Mouse (Mus musculus) adrenal gland, adult 8-10 months (tissue): Measurements from ENCODE around the gene Hsp90ab1. TPM values are rescaled to one million over a fixed set of nuclear protein-coding genes. Genes with fewer than 3 reads are reported as not detected.

Experiments
- DNase-seq: peaks from one replicate; pipeline ENCODE4 v3.0.0; 2022
- total RNA-seq, 4 experiments: library from RNA; stranded (reverse); gene quantifications; 2 replicates each; pipeline ENCODE4 v1.2.4; 2022

The Hsp90ab1 gene
- total RNA-seq, 4 experiments from 2014 or later, result 1,432 to 3,205 (median 1,905) TPM

- DNase-seq, result no peak
Observed at GRCm38 (mm10) chr17:45556514-45557245, 16.4 kb downstream of the Hsp90ab1 start.

GRCm38 (mm10) chr17:45556107-45556489 lies 17.0 kb downstream of the Hsp90ab1 start:
- DNase-seq, result no peak

- peak; percentile 95 for DNase-seq
Observed at GRCm38 (mm10) chr17:45555452-45556106, 17.5 kb downstream of the Hsp90ab1 start, which contains the start of gene Nfkbie. TSS of gene Nfkbie (plus strand) at chr17:45555703.

DNA sequence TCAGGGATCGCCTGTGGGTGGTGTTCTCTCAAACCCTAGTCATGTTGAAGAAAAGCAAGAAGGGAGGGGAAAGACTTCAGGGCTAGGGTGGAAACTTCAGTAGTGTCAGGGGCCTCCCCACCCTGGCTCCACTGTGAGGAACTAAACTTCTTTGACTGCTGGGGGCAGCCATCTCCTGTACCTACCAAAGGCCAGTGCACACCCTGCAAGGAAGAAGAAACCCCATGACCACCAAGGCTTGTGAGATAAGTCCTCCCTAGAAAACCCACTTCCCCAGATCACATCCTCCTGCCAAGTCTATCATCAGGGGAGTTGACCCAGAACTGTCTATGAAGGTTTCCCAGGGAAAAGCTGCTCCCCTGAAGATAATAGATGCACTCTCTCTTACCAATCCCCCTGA lies 18.7 kb downstream of the Hsp90ab1 start:
- DNase-seq, result no peak

DNA sequence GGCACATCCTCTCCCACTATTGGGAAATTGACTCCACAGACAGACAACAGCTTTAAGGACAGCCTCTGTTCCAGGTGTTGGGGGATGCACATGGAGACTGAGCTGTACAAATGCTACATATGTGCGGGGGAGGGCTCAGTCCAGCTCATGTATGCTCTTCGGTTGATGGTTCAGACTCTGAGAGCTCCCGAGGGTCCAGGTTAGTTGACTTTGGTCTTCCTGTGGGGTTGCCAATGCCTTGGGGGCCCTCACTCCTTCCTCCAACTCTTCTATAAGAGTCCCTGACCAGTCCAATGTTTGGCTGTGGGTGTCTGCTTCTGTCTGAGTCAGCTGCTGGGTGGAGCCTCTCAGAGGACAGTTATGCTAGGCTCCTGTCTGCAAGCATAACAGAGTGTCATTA lies 20.0 kb downstream of the Hsp90ab1 start:
- DNase-seq, result no peak

DNA sequence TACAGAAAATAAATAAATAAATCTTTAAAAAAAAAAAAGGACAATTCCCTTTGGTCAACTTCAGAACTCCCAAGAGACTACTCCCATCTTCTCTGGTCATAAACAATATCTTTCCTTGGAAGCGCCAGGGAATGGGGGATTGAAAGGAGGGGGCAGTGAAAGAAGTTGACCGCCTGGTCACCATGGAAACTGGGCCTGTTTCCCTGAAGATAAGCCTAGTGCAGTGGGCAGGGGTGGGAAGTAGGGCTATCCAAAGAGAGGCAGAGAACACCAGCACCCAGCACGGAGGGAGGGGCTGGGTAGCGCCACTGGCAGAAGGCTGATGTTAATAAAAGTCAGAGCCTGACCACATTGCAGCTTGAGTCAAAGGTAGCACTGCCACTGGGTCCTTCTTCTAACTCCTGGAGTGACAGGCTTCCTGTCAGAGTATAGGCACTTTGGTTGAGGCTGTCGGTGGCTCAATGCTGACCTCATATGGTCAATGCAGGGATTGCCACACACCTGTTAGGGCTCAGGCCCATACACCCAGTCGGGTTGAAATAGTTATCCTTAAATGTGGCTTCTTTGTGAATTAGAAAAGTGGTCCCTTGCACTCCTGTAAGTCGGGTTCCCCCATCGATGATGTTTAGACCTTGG lies 21.1 kb downstream of the Hsp90ab1 start:
- no peak for DNase-seq

DNA sequence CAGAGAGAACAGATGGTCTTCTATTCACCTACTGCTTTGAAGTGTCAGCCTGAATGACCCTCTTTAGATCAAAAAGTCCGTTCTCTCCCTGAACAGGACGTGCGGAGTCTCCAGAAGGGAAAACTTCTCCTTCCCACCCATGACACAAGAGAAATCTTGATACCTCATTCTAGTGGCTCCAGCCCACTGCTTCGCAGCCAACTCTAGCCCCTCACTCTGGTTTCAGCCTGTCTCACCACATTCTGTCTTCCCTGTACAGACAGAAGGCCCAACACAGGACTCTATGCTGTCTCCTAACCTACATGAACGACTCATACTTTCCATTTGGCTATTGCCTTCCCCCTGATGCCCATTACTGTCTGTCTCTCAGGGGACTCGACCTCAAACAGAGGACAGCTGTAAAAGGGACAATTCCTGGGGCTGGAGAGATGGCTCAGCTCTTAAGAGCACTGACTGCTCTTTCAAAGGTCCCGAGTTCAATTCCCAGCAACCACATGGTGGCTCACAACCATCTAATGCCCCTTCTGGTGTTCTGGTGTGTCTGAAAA lies 21.7 kb downstream of the Hsp90ab1 start:
- no peak for DNase-seq

DNA sequence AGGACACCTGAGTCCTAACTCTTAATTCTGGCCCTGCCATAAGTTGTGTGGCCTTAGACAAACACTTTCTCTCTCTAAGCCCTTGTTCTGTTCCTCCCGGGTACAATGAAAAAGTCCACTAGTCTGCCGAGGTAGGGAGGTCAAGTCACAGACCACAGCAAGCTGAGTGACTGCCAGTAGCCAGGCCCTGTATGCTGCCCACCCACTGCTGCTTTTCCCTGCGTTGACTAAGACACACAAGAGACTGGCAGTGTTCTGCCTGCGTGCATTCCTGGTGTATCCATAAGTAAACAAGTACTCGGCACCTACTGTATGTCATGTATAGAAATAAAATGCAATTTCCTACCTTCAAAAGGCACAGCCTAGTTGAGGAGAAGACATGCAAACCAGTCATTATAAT lies 22.8 kb downstream of the Hsp90ab1 start:
- no peak for DNase-seq

GRCm38 (mm10) chr17:45549617-45550181 lies 23.4 kb downstream of the Hsp90ab1 start, which contains the start of gene Tmem151b:
TSS of gene Tmem151b (minus strand) at chr17:45549677.
- no peak for DNase-seq

- DNase-seq, result no peak
Observed at GRCm38 (mm10) chr17:45548541-45549512, 24.2 kb downstream of the Hsp90ab1 start.

DNA sequence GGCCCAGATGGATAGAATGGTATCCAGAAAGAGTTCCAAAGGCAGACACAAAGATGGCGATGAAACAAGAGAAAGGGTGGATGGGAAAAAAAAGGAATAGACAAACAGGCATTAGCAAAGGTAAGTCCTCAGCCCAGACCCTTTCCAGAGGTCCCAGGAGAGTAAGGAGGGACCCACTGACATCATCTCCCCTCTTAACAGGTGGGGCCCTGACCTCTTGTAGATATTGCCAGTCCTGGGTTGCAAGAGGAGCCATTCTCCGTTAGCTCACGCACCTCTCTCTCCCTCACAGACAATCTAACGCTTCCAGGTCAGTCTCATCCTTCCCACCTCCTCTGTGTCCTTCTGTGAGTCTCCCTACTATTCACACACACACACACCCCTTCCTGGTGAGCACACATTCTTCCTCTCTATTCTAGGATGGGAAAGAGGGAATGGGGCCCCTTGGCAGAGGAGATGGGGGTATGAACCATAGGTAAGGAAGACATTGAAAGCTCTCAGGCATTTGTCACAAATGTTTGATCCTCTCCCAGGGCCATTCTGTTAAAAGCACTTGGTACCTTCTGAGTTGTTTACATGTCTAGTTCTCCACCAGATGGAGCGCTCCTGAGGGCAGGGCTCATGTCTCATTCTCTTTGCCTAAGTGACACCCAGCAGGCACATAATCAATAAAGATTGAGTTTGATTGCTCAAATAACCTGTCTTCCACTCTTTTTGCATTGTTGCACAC lies 25.4 kb downstream of the Hsp90ab1 start:
- no peak for DNase-seq

GRCm38 (mm10) chr17:45546941-45547340 lies 26.1 kb downstream of the Hsp90ab1 start:
- DNase-seq, result no peak

DNA sequence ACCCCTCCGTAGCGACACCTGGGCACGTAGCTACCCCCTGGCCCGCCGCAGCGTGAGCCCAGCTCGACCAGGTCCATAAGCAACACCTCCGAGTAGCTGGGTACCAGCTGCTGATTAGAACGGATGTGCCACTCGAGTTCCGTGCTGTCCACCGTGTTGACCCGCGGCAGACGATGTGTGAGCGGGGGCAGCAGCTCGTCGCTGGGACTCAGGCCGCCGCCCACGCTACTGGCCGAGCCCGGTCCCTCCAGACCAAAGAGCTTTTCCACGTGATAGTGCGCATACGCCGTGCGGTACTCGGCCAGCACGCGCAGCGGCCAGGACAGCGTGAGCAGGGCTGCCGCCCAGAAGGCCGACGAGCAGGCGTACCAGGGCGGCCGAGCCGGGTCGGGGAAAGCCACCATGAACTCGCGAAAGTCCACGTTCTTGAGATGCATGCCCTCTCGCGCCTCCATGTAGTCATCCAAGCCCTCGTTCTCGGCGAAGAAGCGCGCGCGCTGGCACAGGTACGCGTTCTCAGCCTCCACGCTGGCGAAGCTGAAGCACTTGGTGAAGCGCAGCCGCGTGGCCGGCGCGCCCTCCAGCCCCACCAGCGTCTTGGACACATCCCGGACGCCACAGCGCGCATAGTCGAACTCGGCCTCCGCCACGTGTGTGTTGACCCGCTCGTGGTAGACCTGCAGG lies 27.7 kb downstream of the Hsp90ab1 start:
- no peak for DNase-seq

GRCm38 (mm10) chr17:45544873-45545277 lies 28.2 kb downstream of the Hsp90ab1 start:
- DNase-seq, result no peak

GRCm38 (mm10) chr17:45544001-45544872 lies 28.8 kb downstream of the Hsp90ab1 start:
- DNase-seq, result no peak

GRCm38 (mm10) chr17:45543115-45543514 lies 30.0 kb downstream of the Hsp90ab1 start:
- no peak for DNase-seq

GRCm38 (mm10) chr17:45542705-45543104 lies 30.4 kb downstream of the Hsp90ab1 start:
- DNase-seq, result no peak

- no peak for DNase-seq
Observed at GRCm38 (mm10) chr17:45542129-45542528, 30.9 kb downstream of the Hsp90ab1 start.

GRCm38 (mm10) chr17:45539664-45540063 lies 33.4 kb downstream of the Hsp90ab1 start:
- DNase-seq, result no peak
